Mouse (Mus musculus) embryonic facial prominence, embryonic 14.5 days (tissue): ENCODE results near the gene Rbks. TPM values are rescaled to one million over a fixed set of nuclear protein-coding genes. Genes with fewer than 3 reads are reported as not detected.

ENCODE experiments used
- ATAC-seq: fragments of 200-750 bp; cut with Nextera tagmentation; 2 replicates; pipeline ENCODE4 v1.8.0; 2017; ENCODE audit warnings: low read depth, moderate number of reproducible peaks, moderate TSS enrichment
- DNase-seq: peaks from one replicate; pipeline ENCODE4 v3.0.0-alpha.2; 2015; ENCODE audit warnings: low spot score
- H3K27ac ChIP-seq: fragments of 300-500 bp; sonication (generic); replicated peaks from 2 replicates; pipeline ENCODE4 v1.5.1; 2014; ENCODE audit warnings: low read depth, mild to moderate bottlenecking, low read length, moderate library complexity
- H3K27me3 ChIP-seq: fragments of 300-500 bp; sonication (generic); replicated peaks from 2 replicates; pipeline ENCODE4 v1.6.1; 2014; ENCODE audit warnings: low read length; ENCODE audit not compliant: control insufficient read depth, insufficient read depth
- H3K36me3 ChIP-seq: fragments of 300-500 bp; sonication (generic); 2 replicates; pipeline ENCODE4 v1.6.1; 2014; ENCODE audit warnings: low read length, mixed read lengths; ENCODE audit not compliant: control insufficient read depth, insufficient read depth
- H3K4me1 ChIP-seq: fragments of 300-500 bp; sonication (generic); 2 replicates; pipeline ENCODE4 v1.6.1; 2014; ENCODE audit warnings: antibody characterized with exemption, low read length; ENCODE audit not compliant: control insufficient read depth, insufficient read depth
- H3K4me2 ChIP-seq: fragments of 300-500 bp; sonication (generic); 2 replicates; pipeline ENCODE4 v1.6.1; 2014; ENCODE audit warnings: low read depth, mild to moderate bottlenecking, low read length, moderate library complexity, mixed read lengths
- H3K4me3 ChIP-seq: fragments of 300-500 bp; sonication (generic); 2 replicates; pipeline ENCODE4 v1.5.1; 2014; ENCODE audit warnings: low read depth, mild to moderate bottlenecking, low read length
- H3K9ac ChIP-seq: fragments of 300-500 bp; sonication (generic); 2 replicates; pipeline ENCODE4 v1.6.1; 2014; ENCODE audit warnings: low read depth, mild to moderate bottlenecking, low read length, moderate library complexity, mixed read lengths
- H3K9me3 ChIP-seq: fragments of 300-500 bp; sonication (generic); 2 replicates; pipeline ENCODE4 v1.6.1; 2016; ENCODE audit warnings: low read length; ENCODE audit not compliant: control insufficient read depth
- WGBS: fragments of 180-500 bp; shearing (Covaris S2); extraction: QIAGEN DNeasy Blood & Tissue Kit; methylation state at CpG from one replicate; pipeline ENCODE4 v1.1.7; 2014; 5-methylcytosine and 5-hydroxymethylcytosine counted together
- polyA plus RNA-seq: library from polyadenylated mRNA; unstranded; fragments of >200 nt; fragmentation: Nextera tagmentation; extraction: Ambion mirVana; gene quantifications from 2 replicates; pipeline ENCODE4 v1.2.1, GENCODE M21; 2014

Rbks gene
- polyA plus RNA-seq, 1 experiment from 2014 or later: 3.6 TPM

GRCm38 (mm10) chr5:31693191-31693590 is 4.2 kb downstream of the Rbks start:
- Histone ChIP-seq H3K4me3 (no peak overlapping the region), H3K27ac (no peak overlapping the region), H3K27me3 (no peaks in the 10 kb centered on the region), H3K4me2 (no peak overlapping the region), H3K4me1 (peaks cover 5% of the 10 kb centered on the region), H3K9me3 (no peaks in the 10 kb centered on the region), H3K36me3 (no peaks in the 10 kb centered on the region), H3K9ac (no peak overlapping the region)
- no peak for ATAC-seq
- peak; percentile 81 for DNase-seq

DNA sequence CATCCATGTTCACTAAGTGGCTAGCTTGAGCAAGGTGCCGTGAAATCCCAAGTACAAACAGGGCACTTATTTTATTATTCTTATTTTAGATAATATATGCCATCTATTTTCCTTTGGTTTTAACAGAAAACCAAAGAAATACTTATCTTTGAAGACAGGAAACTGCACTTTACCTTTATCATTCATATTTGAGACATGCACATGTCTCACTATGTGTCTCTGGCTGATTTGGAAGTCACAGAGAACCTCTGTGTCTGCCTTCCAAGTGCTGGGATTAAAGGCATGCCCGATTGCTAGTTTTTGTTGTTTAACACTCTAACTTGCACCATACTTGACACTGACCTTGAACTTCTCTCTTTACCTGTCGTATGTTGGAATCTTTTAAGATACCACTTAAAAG is 9.5 kb downstream of the Rbks start:
- Histone ChIP-seq H3K4me1 (no peaks in the 10 kb centered on the region; the same call in 1 of the 2 replicates), H3K36me3 (no peaks in the 10 kb centered on the region), H3K4me3 (no peak overlapping the region), H3K9me3 (no peaks in the 10 kb centered on the region), H3K4me2 (no peak overlapping the region), H3K9ac (no peak overlapping the region), H3K27me3 (no peaks in the 10 kb centered on the region), H3K27ac (no peak overlapping the region)
- ATAC-seq (no peak), DNase-seq (no peak)
- WGBS: 87% methylated on average over 3 of the region's 3 CpGs

DNA sequence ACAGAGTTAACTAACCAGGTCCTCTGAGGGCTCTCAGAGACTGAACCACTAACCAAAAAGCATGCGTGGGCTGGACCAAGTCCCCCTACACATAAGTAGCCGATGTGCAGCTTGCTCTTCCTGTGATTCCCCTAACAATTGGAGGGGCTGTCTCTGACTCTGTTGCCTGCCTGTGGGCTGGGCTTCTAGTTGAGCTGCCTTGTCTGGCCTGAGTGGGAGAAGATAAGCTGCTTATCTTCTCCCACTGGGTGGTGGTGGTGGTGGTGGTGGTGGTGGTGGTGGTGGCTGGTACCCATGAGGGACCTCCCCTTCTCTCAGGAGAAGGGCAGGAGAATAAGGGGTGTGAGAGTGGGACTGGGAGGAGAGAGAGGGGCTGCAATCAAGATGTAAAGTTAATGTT is 11.4 kb downstream of the Rbks start:
- Histone ChIP-seq H3K27me3 (no peaks in the 10 kb centered on the region), H3K27ac (no peak overlapping the region), H3K4me2 (no peak overlapping the region), H3K9ac (no peak overlapping the region), H3K4me3 (no peak overlapping the region), H3K36me3 (no peaks in the 10 kb centered on the region), H3K9me3 (no peaks in the 10 kb centered on the region), H3K4me1 (no peaks in the 10 kb centered on the region)
- DNase-seq: no peak
- WGBS: 63% methylated on average over 2 of the region's 2 CpGs
- ATAC-seq: no peak

- no peaks in the 10 kb centered on the region for H3K4me1 ChIP-seq
- no peaks in the 10 kb centered on the region for H3K36me3 ChIP-seq
- no peak overlapping the region for H3K9ac ChIP-seq
- H3K4me2 ChIP-seq: no peak overlapping the region
- ATAC-seq (no peak), DNase-seq (no peak)
- H3K27me3 ChIP-seq: no peaks in the 10 kb centered on the region
- 91% methylated on average over 1 of the region's 1 CpGs for WGBS
- H3K9me3 ChIP-seq: no peaks in the 10 kb centered on the region
- H3K4me3 ChIP-seq: no peak overlapping the region
- no peak overlapping the region for H3K27ac ChIP-seq
Measured at GRCm38 (mm10) chr5:31682305-31682704, 15.1 kb downstream of the Rbks start.

- 73% methylated on average over 4 of the region's 4 CpGs for WGBS
Measured at GRCm38 (mm10) chr5:31680183-31680582, 17.2 kb downstream of the Rbks start.

GRCm38 (mm10) chr5:31678000-31678399 is 19.4 kb downstream of the Rbks start:
- DNase-seq (no peak), ATAC-seq (no peak)
- no peaks in the 10 kb centered on the region for H3K36me3 ChIP-seq
- no peak overlapping the region for H3K27ac ChIP-seq
- H3K4me1 ChIP-seq: no peaks in the 10 kb centered on the region
- WGBS: 73% methylated on average over 1 of the region's 1 CpGs
- no peak overlapping the region for H3K4me3 ChIP-seq
- no peaks in the 10 kb centered on the region for H3K27me3 ChIP-seq
- no peaks in the 10 kb centered on the region for H3K9me3 ChIP-seq
- H3K9ac ChIP-seq: no peak overlapping the region
- no peak overlapping the region for H3K4me2 ChIP-seq

More at GRCm38 (mm10) chr5:31680183-31680582, 17.2 kb downstream of the Rbks start:
- H3K36me3 ChIP-seq: no peaks in the 10 kb centered on the region
- H3K27ac ChIP-seq: no peak overlapping the region
- no peaks in the 10 kb centered on the region for H3K27me3 ChIP-seq
- H3K4me3 ChIP-seq: no peak overlapping the region
- H3K4me2 ChIP-seq: no peak overlapping the region
- DNase-seq (no peak), ATAC-seq (no peak)
- H3K9ac ChIP-seq: no peak overlapping the region
- H3K9me3 ChIP-seq: no peaks in the 10 kb centered on the region
- no peaks in the 10 kb centered on the region for H3K4me1 ChIP-seq

DNA sequence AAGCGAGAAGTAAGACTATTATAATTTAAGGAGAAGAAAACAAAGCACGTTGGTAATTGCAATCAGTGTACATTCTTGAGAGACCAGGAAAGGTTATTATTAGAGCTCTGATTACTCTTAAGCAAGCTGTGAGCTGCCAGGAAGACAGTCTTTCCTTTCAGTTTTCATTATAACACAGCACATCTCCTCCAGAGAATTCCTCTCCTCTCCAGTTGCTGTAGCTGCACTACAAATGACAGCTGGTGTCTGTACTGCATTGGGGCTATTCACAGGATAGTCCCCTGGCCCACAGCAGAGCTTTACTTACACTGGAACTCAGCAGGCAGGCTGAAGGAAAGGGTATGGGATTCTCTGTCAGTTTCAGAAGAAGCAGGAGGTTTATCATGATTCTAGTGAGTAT is 24.0 kb downstream of the Rbks start:
- H3K9ac ChIP-seq: no peak overlapping the region
- ATAC-seq (no peak), DNase-seq (peak; percentile 24)
- H3K4me1 ChIP-seq: 0 out of 2 replicates have a peak, but pooled peaks cover 4% of the 10 kb centered on the region
- H3K27ac ChIP-seq: 0 out of 2 replicates have a peak overlapping the region, but pooled peaks have one; percentile 34
- H3K4me2 ChIP-seq: no peak overlapping the region
- no peak overlapping the region for H3K4me3 ChIP-seq
- WGBS: 66% methylated on average over 2 of the region's 2 CpGs
- no peaks in the 10 kb centered on the region for H3K36me3 ChIP-seq
- no peaks in the 10 kb centered on the region for H3K27me3 ChIP-seq
- no peaks in the 10 kb centered on the region for H3K9me3 ChIP-seq

DNA sequence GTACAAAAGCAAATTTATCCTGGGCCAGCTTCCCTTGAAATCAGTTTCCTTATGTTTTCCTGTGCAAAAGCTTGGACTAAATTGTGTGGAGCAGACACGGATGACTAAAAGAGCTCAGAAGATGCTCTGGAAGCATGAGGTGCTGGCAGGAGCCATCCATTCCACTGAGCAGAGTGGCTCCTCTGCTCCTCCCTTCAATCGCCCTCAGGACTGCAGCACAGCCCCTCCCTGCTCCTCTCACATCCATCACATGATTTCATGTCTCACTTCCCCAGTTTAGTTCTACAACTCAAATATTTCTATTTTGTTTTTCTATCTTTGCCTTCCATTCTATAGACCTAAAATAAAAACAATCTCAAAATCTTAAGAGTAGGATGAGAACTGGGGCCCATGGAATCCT is 26.3 kb downstream of the Rbks start:
- WGBS: 65% methylated on average over 2 of the region's 2 CpGs

GRCm38 (mm10) chr5:31669984-31670383 is 27.4 kb downstream of the Rbks start:
- Histone ChIP-seq H3K9me3 (no peaks in the 10 kb centered on the region), H3K27ac (no peak overlapping the region), H3K27me3 (no peaks in the 10 kb centered on the region), H3K36me3 (no peaks in the 10 kb centered on the region), H3K4me1 (0 out of 2 replicates have a peak, but pooled peaks cover 7% of the 10 kb centered on the region), H3K4me2 (no peak overlapping the region), H3K9ac (no peak overlapping the region), H3K4me3 (no peak overlapping the region)
- no peak for ATAC-seq
- 75% methylated on average over 5 of the region's 5 CpGs for WGBS
- no peak for DNase-seq

More for the DNA sequence above, 26.3 kb downstream of the Rbks start:
- H3K27me3 ChIP-seq: no peaks in the 10 kb centered on the region
- H3K4me2 ChIP-seq: no peak overlapping the region
- H3K4me3 ChIP-seq: no peak overlapping the region
- H3K9ac ChIP-seq: no peak overlapping the region
- H3K9me3 ChIP-seq: no peaks in the 10 kb centered on the region
- DNase-seq (no peak), ATAC-seq (no peak)
- no peak overlapping the region for H3K27ac ChIP-seq
- 0 out of 2 replicates have a peak, but pooled peaks cover 4% of the 10 kb centered on the region for H3K4me1 ChIP-seq
- no peaks in the 10 kb centered on the region for H3K36me3 ChIP-seq
